Mouse (Mus musculus) liver, embryonic 16.5 days (tissue): Measurements from ENCODE around the gene Zfp239. TPM values are rescaled to one million over a fixed set of nuclear protein-coding genes. Genes with fewer than 3 reads are reported as not detected.
"Not testable (repeated sequence)": the region's sequence is repeated elsewhere in the genome, so short reads cannot be mapped to it uniquely, and the experiment has no call there.

Experiments used
- ATAC-seq: fragments of 200-750 bp; cut with Nextera tagmentation; 2 replicates; pipeline ENCODE4 v1.8.0; 2017; ENCODE audit warnings: low read depth, mild to moderate bottlenecking, moderate number of reproducible peaks, moderate library complexity
- H3K27ac ChIP-seq: fragments of 300-500 bp; sonication (generic); 2 replicates; pipeline ENCODE4 v1.5.1; 2014; ENCODE audit warnings: mild to moderate bottlenecking, low read length
- H3K27me3 ChIP-seq: fragments of 300-500 bp; sonication (generic); 2 replicates; pipeline ENCODE4 v1.6.1; 2014; ENCODE audit warnings: low read depth, low read length, mixed read lengths; ENCODE audit not compliant: control insufficient read depth, insufficient read depth
- H3K36me3 ChIP-seq: fragments of 300-500 bp; sonication (generic); 2 replicates; pipeline ENCODE4 v1.6.1; 2014; ENCODE audit warnings: mild to moderate bottlenecking; ENCODE audit not compliant: control insufficient read depth, insufficient read depth
- H3K4me1 ChIP-seq: fragments of 300-500 bp; sonication (generic); 2 replicates; pipeline ENCODE4 v1.6.1; 2014; ENCODE audit warnings: low read depth, low read length, mixed read lengths; ENCODE audit not compliant: control insufficient read depth
- H3K4me2 ChIP-seq: fragments of 300-500 bp; sonication (generic); 2 replicates; pipeline ENCODE4 v1.6.1; 2014; ENCODE audit warnings: low read depth, low read length, mixed read lengths
- H3K4me3 ChIP-seq: fragments of 300-500 bp; sonication (generic); 2 replicates; pipeline ENCODE4 v1.5.1; 2014; ENCODE audit warnings: low read depth, mild to moderate bottlenecking, low read length
- H3K9ac ChIP-seq: fragments of 300-500 bp; sonication (generic); 2 replicates; pipeline ENCODE4 v1.6.1; 2014; ENCODE audit warnings: low read depth, low read length
- H3K9me3 ChIP-seq: fragments of 300-500 bp; sonication (generic); replicated peaks from 2 replicates; pipeline ENCODE4 v1.6.1; 2016; ENCODE audit warnings: low read length; ENCODE audit not compliant: control insufficient read depth
- WGBS: fragments of 180-500 bp; shearing (Covaris S2); extraction: QIAGEN DNeasy Blood & Tissue Kit; methylation state at CpG from one replicate; pipeline ENCODE4 v1.1.7; 2014; ENCODE audit not compliant: insufficient replicate concordance; 5-methylcytosine and 5-hydroxymethylcytosine counted together
- polyA plus RNA-seq: library from polyadenylated mRNA; unstranded; fragments of >200 nt; fragmentation: Nextera tagmentation; extraction: Ambion mirVana; gene quantifications from 2 replicates; pipeline ENCODE4 v1.2.1, GENCODE M21; 2015

Zfp239 gene
- polyA plus RNA-seq, 1 experiment from 2014 or later: 1.7 TPM

GRCm38 (mm10) chr6:117846671-117847070 is 15.2 kb upstream of the Zfp239 start:
- H3K27me3 ChIP-seq, H3K9me3 ChIP-seq, ATAC-seq, H3K4me3 ChIP-seq, H3K9ac ChIP-seq, H3K27ac ChIP-seq, H3K4me2 ChIP-seq: not testable (repeated sequence)
- Histone ChIP-seq H3K4me1 (peaks cover 29% of the 10 kb centered on the region), H3K36me3 (peaks cover 11% of the 10 kb centered on the region)
- WGBS: 79% methylated on average over 4 of the region's 4 CpGs

- H3K36me3 ChIP-seq: peaks cover 11% of the 10 kb centered on the region
- peaks cover 21% of the 10 kb centered on the region for H3K4me1 ChIP-seq
- ATAC-seq: no peak
- H3K4me3 ChIP-seq: no peak overlapping the region
- H3K9ac ChIP-seq: no peak overlapping the region
- WGBS: 89% methylated on average over 2 of the region's 2 CpGs
- no peaks in the 10 kb centered on the region for H3K9me3 ChIP-seq
- no peak overlapping the region for H3K27ac ChIP-seq
- H3K27me3 ChIP-seq: no peaks in the 10 kb centered on the region
- no peak overlapping the region for H3K4me2 ChIP-seq
Observed at GRCm38 (mm10) chr6:117847772-117848171, 14.1 kb upstream of the Zfp239 start.

- no peak overlapping the region for H3K9ac ChIP-seq
- H3K27me3 ChIP-seq: no peaks in the 10 kb centered on the region
- no peak overlapping the region for H3K4me3 ChIP-seq
- no peak for ATAC-seq
- WGBS: 70% methylated on average over 5 of the region's 5 CpGs
- H3K36me3 ChIP-seq: peaks cover 11% of the 10 kb centered on the region
- H3K4me2 ChIP-seq: no peak overlapping the region
- H3K9me3 ChIP-seq: no peaks in the 10 kb centered on the region
- peaks cover 16% of the 10 kb centered on the region for H3K4me1 ChIP-seq
- H3K27ac ChIP-seq: no peak overlapping the region
Observed at GRCm38 (mm10) chr6:117848577-117848976, 13.3 kb upstream of the Zfp239 start.

- no peaks in the 10 kb centered on the region for H3K4me1 ChIP-seq
- no peaks in the 10 kb centered on the region; the same call in 1 of the 2 replicates for H3K36me3 ChIP-seq
- H3K27ac ChIP-seq: no peak overlapping the region
- no peaks in the 10 kb centered on the region for H3K9me3 ChIP-seq
- ATAC-seq: no peak
- no peaks in the 10 kb centered on the region for H3K27me3 ChIP-seq
- H3K4me3 ChIP-seq: no peak overlapping the region
- 38% methylated on average over 2 of the region's 2 CpGs for WGBS
- no peak overlapping the region for H3K4me2 ChIP-seq
- H3K9ac ChIP-seq: no peak overlapping the region
Observed at GRCm38 (mm10) chr6:117851747-117852146, 10.2 kb upstream of the Zfp239 start.

- Histone ChIP-seq H3K4me1 (peaks cover 4% of the 10 kb centered on the region), H3K4me2 (no peak overlapping the region), H3K9me3 (no peaks in the 10 kb centered on the region), H3K36me3 (no peaks in the 10 kb centered on the region), H3K27me3 (no peaks in the 10 kb centered on the region), H3K9ac (no peak overlapping the region), H3K4me3 (no peak overlapping the region), H3K27ac (no peak overlapping the region)
- 72% methylated on average over 1 of the region's 1 CpGs for WGBS
- ATAC-seq: no peak
Observed at GRCm38 (mm10) chr6:117857990-117858389, 3.9 kb upstream of the Zfp239 start.

- H3K27ac ChIP-seq: peak overlapping the region; percentile 70
- H3K27me3 ChIP-seq: no peaks in the 10 kb centered on the region
- no peaks in the 10 kb centered on the region for H3K9me3 ChIP-seq
- peaks cover 11% of the 10 kb centered on the region for H3K4me1 ChIP-seq
- H3K4me3 ChIP-seq: peak overlapping the region; percentile 77
- peak overlapping the region; percentile 69 for H3K9ac ChIP-seq
- H3K4me2 ChIP-seq: peak overlapping the region; percentile 99
- 27% methylated on average over 8 of the region's 8 CpGs for WGBS
- no peaks in the 10 kb centered on the region for H3K36me3 ChIP-seq
- peak; percentile 93 for ATAC-seq
Observed at GRCm38 (mm10) chr6:117862465-117862864, 565 bp downstream of the Zfp239 start.

- Histone ChIP-seq H3K27me3 (no peaks in the 10 kb centered on the region), H3K9me3 (no peaks in the 10 kb centered on the region), H3K9ac (peak overlapping the region; percentile 69), H3K27ac (peak overlapping the region; percentile 70), H3K36me3 (no peaks in the 10 kb centered on the region), H3K4me2 (peak overlapping the region; percentile 99), H3K4me1 (peaks cover 11% of the 10 kb centered on the region), H3K4me3 (peak overlapping the region; percentile 77)
- peak; percentile 84 for ATAC-seq
- WGBS: 1% methylated on average over 26 of the region's 26 CpGs
Observed at GRCm38 (mm10) chr6:117862899-117863620, 1.2 kb downstream of the Zfp239 start.

GRCm38 (mm10) chr6:117863751-117864150 is 1.9 kb downstream of the Zfp239 start:
- ATAC-seq: no peak
- Histone ChIP-seq H3K27me3 (no peaks in the 10 kb centered on the region), H3K4me1 (peaks cover 11% of the 10 kb centered on the region), H3K36me3 (no peaks in the 10 kb centered on the region), H3K9me3 (no peaks in the 10 kb centered on the region), H3K4me2 (peak overlapping the region; percentile 99), H3K9ac (no peak overlapping the region), H3K27ac (no peak overlapping the region), H3K4me3 (peak overlapping the region; percentile 77; the same call in 1 of the 2 replicates)
- WGBS: 78% methylated on average over 8 of the region's 8 CpGs

- peaks cover 5% of the 10 kb centered on the region for H3K4me1 ChIP-seq
- H3K36me3 ChIP-seq: no peaks in the 10 kb centered on the region
- 78% methylated on average over 8 of the region's 8 CpGs for WGBS
- no peak overlapping the region for H3K27ac ChIP-seq
- H3K9ac ChIP-seq: no peak overlapping the region
- H3K27me3 ChIP-seq: no peaks in the 10 kb centered on the region
- no peak overlapping the region for H3K4me2 ChIP-seq
- ATAC-seq: no peak
- H3K4me3 ChIP-seq: no peak overlapping the region
- H3K9me3 ChIP-seq: no peaks in the 10 kb centered on the region
Observed at GRCm38 (mm10) chr6:117868187-117868586, 6.3 kb downstream of the Zfp239 start.
